Mouse (Mus musculus) heart, adult 8-10 months (tissue): ENCODE results near the gene Irgm1. TPM values are rescaled to one million over a fixed set of nuclear protein-coding genes. Genes with fewer than 3 reads are reported as not detected.
"Not testable (repeated sequence)": the region's sequence is repeated elsewhere in the genome, so short reads cannot be mapped to it uniquely, and the experiment has no call there.

Experiments
- DNase-seq: peaks from one replicate; pipeline ENCODE4 v3.0.0; 2022; ENCODE audit warnings: low spot score
- total RNA-seq, 4 experiments: library from RNA; stranded (reverse); gene quantifications; 2 replicates each; pipeline ENCODE4 v1.2.4; 2022

Gene Irgm1
- 10 to 100 TPM; 11.7 to 13.3 (median 12.1) TPM for total RNA-seq

DNA sequence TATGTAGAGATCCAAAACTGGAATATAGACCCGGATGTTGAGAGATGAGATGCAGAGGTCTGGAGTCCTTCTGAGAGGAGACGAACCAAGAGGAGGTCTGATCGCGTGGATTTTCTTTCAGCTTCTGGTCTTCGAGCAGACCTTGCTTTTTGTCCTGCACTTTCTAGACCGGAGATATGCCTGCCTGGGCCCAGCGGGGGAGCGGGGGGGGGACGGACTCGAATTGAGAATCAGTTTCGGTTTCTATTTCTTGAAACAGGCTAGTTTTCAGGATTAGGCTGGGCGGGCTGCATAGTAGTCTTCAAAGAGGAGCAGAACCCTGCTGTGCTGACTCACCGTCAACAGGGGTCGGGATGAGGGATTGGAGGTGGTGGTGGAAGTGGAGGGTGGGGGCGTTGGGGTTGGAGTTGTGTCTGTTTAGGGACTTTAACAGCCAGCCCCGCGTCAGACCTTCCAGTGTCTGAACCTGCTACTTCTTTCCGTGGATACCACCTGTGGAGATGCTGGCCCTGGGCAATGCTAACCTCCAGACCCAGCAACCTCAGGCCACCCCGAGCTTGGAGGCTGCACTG, at the start of gene Irgm1:
TSS of gene Irgm1 (minus strand) at position 483 of the 572 bp plus-strand sequence.
- peak; percentile 77 for DNase-seq

DNA sequence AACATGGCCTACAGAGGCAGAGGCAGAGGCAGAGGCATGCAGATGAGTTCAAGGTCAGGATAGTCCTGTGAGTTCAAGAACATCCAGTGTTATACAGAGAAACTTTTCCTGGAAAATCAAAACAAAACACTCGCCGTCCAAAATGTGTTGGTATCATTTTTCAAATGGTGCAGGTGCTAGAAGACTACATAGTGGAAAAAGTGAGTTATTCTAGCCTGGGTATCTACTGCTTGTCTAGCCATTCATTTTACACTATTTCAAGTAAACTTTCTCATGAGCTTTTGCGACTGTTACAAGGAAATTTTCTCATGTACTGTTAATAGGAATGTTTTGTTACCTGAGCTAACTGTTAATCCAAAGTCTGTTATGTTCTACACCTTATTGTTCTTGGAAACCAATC, 46.9 kb upstream of the Irgm1 start:
- DNase-seq = no peak

DNA sequence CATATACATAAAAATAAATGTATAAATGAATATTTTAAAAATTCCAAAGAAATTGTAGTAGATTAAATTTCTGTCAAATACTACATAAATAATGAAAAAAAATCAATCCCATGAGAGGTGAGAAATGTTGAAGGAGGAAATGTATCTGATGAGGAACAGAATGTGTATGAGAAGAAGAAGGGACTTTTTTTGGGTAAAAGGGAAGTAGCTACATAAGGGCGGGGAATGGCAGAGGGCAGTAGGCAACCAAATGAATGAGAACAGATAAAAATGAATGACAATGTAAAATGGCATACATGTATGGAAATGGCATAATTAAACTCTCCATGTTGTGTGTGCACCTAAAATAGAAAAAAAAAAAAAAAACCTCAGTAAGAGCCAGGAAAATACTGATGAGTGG, 42.1 kb upstream of the Irgm1 start:
- no peak for DNase-seq

DNA sequence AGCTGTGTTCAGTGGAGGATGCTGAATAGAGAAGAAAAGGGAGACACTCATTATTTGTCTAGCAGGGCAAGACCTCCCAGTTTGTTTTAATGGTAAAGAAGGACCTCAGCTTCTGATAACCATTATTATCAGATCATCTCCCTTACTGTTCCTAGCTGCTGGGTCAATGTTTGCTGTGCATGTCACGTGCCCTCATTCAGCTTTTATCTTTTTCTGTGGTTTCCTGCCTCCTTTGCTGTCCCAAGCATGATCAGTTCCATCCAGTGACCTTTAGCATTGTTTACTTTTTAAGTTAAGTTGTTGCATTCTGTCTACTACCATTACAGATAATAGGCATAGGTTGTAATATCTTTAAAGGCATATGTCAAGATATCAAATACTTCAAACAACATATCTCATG, 37.0 kb upstream of the Irgm1 start:
- no peak for DNase-seq

DNA sequence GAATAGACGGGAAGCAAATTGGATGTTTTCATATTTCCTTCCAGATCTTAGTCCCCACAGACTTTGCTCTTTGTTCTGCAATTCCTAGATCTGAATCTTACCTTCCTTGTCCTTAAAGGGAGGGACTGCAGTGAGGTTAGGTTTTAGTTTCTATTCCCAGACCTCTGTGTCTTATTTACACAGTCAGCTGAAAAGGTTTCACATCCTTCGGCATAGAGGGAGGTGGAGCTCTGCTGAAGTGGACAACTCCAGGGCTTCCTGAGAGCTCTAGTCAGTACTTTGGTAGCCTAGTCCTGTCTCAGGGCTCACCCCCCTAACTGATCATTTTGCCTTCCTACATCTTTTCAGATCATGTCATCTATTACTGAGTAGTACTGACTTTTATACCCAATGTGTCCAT, 30.5 kb upstream of the Irgm1 start, which contains the start of gene Gm5431:
TSS of gene Gm5431 (minus strand) at position 194 of the 400 bp plus-strand sequence.
- DNase-seq = peak; percentile 41

DNA sequence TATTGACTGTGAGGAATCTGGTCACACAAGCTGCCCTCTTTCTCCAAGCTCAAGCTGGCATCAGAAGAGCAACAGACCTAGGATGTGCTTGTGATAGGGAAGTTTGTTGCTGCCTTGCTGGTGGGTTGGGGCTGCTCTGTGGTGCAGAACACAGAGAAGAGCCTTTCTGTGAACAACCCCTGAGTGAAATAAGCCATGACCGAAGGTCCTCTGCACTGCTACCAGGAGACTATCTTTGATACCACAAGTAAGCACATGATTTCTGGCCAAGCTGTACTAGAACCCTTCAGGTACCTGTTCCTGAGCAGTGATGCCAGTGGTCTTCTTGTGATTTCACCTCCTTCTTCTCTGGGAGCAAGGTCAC, 30.1 kb upstream of the Irgm1 start:
- DNase-seq = not testable (repeated sequence)

DNA sequence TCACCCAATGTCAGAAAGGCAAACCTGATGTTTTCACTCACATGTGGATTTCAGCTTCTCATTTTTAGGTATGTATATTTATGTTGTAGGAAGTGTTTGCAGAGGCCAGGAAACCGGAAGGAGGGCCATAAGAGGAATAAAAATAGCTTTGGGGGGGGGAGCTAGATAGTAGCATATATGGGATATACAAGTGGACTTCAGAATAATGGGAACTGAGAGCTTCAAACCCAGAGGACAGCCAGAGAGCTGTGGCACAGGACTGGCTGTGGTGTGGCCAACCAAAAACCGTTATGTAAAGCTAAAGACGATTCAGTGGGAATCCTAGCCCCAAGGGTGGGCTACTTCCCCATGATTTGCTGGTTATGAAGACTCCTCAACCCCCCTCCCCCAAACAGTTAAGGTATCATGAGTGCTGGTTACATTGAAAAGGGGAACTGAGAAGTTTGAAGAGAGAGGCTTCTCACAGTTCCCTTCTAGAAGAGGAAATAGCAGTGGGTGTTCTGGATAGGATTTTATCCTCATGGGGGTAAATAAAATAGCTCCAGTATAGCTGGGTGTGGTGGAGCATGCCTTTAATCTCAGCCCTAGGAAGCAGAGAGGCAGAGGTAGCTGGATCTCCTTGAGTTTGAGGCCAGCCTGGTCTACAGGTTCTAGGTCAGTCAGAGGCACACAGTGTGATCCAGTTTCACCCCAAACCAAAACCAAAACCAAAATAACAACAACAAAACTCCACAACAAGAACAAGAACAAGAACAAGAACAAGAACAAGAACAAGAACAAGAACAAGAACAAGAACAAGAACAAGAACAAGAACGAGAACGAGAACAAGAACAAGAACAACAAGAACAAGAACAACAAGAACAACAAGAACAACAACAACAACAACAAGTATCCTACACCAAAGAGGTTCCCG, 29.4 kb upstream of the Irgm1 start:
- peak; percentile 9 for DNase-seq

DNA sequence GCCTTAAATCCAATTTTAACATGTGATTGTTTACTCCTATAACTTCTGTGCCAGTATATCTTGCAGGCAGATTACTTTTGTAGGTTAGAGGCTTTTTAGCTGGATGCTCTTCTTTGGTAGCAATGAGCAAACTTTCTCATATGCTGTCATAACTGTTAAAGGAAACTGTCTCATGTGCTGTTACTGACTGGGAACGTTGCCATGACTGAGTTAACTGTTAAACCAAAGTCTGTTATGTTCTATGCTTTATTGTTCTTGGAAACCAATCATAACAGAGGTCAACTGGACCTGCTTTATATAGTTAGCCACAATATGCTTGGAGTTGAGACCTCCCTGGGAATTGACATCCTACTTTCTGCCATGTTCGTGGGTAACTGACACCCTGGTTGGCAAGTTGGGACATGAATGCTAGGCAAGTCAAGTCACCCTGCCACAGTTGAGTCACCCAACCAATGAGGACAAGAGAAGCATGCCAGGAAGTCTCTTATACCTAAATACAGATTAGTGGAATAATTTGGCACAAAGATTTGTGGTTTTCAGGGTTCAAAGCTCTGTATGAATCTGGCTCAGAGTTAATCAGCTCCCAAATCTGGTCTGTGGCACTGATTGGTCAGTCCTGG, 27.4 kb upstream of the Irgm1 start:
- DNase-seq = no peak

DNA sequence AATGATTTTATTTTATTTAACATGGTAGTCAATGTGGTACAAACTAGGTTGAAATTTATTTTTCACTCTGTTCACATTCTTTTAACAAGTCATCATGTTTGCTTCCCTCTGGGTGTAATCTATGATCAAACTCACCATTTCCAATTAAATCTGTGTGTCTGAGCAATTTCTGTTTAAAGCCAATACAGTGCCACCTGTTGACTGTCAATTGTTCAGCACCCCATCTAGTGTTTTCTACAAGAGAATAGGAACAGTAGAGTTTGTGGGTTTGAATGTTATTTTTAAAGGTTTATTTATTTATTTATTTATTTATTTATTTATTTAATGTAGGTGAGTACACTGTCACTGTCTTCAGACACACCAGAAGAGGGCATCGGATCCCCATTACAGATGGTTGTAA, 5.2 kb upstream of the Irgm1 start:
- no peak for DNase-seq

DNA sequence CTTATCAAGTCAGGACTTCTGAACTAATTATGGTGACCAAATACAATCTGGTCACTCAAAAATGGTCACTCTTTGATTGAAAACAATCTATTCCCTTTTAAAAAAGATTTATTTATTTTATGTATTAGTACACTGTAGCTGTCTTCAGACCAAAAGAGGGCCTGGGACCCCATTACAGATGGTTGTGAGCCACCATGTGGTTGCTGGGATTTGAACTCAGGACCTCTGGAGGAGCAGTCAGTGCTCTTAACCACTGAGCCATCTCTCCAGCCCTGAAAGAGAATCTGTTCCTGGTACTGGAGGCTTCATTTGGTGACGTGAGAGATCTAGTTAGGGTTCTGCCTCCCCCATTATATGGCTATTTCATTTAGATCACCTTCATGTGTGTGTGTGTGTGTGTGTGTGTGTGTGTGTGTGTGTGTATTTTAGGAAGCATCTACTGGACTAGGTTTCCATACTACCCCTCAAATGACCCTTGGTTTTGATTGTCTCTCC, 3.9 kb upstream of the Irgm1 start:
- not testable (repeated sequence) for DNase-seq

DNA sequence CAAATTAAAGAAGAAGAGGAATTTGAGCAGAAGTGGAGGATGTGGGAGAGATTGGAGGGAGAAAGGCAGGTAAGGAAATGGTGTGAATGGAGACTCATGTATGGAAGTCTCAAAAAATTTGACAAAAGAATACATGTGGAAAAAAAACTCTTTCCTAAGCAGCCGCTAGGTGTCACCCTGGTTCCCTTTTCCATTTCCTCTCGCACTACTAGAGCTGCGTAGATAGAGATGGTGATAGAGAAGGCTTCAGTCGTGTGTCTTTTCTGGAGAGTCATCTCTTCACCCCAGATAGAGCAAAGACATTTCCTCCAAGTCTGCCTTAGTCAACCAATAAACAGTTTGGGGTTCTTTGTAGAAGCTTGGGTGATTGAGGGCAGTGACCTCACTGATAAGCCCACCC, 3.0 kb upstream of the Irgm1 start:
- no peak for DNase-seq

DNA sequence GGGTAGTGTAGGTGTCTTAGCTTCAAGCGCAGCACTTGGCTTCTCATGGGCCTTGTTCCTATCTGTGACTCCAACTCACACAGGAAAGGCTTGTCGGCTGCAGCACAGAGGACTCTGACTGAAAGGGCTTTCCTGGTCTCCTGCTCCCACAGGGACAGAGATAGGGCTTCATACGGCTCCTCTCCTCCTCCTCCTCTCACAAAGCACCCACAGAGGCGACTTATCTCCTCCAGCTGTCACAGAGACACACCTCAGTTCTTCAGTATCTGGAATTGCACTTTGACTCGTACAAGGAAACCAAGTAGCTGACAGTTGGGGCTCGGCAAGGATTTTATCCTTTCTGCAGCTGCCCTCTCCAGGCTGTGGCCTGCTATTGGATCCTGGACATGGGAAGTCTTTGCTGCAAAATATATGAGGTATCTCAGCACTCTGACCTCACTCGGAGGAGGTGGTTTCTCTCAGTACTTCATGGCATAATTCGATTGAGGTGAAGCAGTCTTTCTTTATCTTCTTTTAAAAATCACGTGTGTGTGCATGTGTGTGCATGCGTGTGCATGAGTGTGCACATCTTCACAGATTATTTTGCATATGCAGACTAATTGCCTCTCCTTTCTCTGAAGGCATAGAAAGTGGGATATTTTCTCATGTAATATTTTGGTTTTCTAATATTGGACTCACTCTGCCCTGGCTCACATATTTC, 2.3 kb upstream of the Irgm1 start:
- DNase-seq = no peak

DNA sequence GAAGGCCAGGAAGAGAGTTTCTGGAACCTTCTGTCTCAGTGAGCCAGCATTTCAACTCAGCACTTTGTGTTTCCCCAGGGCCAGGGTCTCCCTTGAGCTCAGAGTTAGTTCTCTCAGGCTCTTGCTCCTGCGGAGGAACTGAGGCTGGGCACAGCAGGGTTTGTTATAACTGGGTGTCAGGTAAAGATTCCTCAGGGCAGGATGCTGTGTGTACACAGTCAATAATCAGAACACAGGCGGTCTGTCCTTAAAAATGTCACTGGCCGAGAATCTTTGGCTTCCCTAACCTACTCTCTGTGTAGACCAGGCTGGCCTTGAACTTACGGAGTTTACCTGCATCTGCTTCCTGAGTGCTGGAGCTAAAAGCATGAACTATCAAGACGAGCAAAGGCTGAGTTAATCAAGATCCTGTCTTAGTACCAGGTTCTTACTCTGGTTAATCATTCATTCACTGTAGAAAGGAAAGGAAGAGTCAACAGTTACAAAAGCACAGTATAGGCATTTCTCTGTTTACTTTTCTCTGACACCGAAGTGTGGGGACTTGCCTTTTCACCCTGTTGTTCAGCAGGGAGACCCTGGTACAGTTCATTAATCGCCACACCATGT, 1.3 kb upstream of the Irgm1 start:
- DNase-seq = no peak

DNA sequence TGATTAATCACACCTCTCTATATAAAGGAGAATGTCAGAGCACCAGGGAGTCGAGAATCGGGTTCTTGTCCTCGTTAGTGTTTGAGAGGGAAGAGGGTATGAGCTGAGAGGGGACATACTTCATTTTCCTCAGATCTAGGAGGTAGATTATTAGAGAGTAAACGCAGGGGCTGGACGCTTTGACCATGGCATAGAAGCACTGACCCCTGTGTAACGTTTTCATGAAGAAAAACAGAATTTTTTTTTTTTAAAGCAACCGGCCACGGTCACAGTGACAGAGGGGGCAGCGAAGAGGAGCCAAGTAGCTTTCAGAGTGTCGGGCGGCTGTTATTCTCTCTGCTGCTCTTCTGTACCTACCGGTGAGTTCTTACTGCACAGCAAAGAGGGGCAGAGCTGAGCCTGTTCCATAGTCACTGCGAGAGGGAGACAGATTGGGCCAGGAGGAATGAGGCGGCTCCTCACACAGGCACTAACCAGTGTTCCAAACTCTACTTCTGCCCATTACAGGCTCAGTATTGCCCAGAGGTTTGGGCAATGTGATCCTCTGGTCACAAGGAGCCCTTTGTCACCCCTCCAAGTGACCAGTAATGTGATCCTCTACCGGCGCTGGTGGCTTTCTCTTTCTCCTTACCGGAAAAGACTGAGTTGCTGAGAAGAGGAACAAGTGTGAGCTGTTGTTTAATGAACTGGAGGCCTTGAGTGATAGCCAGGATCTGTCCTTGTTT, 496 bp upstream of the Irgm1 start:
- DNase-seq = no peak

DNA sequence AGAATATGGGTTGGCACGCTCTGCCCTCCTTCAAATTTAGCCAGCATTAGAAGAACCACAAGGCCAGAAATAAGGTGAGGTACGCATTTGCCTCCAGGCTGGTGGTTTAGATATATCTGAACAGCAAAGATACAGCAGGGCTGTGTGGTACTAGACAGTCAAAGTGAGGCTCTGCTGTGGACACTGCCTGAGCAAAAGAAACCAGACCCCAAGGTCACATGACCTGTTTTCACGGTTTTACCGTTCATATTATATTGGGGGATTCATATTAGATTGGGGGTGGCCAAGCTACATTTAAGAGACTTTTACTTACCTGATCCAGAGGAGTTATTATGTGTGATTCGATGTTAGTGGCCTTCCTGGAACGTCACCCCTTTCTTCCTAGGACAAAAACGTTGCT, 702 bp downstream of the Irgm1 start:
- no peak for DNase-seq

DNA sequence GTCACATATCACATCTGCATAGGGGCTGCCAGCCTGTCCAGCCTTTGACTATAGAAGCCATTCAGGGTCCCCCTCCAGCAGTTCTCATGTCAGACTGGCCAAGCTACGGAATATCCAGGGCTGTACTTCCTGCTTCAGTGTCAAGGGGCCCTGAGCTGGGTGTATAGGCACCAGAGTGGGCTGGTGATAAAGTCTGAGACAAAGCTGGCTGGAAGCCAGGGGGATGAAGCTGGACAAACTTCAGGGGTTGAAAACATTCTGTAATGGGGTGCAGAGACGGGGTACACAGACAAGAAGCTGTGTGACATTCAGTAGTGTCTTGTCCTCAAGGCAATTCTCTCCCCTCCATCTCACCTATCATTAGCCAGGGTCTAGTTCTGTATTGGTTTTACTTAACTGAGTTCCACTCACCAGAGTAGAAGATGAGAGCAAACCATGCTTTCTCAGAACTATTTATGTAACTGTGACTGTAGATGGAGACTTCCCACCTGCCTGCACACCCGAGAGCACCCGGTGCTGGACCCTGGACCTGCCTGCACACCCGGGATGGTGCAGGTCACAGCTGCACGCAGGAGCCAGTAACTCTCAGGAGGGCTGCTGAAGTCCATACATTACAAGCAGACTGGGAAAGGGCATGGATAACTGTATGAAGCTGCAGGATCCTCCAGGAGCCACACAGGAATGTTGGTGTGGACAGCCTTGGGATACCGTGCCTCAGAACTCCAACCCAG, 1.9 kb downstream of the Irgm1 start:
- DNase-seq = no peak

DNA sequence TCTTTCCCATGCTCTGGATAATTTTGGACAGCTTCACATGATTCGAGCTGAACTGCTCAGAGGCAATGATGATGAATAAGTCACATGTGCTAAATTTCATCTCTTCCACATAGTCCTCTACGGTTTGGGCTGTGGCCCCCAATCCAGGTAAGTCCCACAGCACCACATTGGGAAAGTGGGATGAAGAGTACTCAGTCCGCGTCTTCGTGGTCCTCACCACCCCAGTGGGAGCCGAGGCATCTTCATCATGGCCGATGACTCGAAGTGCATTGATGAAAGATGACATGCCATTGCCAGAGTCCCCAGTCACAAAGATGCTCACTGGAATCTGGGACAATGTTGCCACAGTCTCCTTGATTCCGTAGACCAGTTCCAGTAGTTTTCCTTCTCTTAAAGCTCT, 5.0 kb downstream of the Irgm1 start:
- DNase-seq = no peak

DNA sequence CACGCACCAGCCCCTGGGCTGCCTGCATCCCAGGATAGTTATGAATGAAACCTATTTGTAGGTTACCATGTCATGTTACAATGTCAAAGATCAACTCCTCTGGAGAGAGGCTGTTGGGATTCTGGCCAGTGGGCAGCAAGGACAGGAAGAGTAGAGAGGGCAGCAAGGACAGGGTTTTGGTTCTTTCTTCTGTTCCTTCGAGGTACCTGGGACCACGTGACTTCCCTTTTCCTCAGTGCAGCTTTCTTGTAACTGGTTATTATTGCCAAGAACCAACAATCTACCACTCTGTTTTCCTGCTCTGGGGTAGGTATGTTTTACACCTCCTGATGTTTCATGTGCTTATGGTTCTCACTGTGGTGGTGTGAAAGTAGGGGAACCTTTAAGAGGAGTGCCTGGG, 7.7 kb downstream of the Irgm1 start:
- DNase-seq = no peak

DNA sequence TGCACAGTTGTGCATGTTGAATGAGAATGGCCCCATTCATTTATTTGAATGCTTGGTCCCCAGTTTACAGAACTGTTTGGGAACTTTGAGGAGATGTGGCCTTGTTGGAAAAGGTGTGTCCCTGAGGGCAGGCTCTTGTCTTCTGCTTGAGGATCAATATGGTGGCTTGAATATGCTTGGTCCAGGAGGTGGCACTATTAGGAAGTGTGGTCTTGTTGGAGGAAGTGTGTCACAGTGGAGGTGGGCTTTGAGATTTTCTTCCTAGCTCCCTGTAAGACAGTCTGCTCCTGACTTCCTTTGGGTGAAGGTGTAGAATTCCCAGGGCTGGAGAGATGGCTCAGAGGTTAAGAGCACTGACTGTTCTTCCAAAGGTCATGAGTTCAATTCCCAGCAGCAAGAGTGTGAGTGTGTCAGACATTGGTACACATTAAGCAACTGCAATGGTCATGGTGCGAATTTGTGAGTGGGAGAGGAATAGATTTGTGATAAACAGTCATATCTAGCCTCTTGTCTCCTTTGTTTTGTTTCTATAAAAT, 8.6 kb downstream of the Irgm1 start:
- no peak for DNase-seq

DNA sequence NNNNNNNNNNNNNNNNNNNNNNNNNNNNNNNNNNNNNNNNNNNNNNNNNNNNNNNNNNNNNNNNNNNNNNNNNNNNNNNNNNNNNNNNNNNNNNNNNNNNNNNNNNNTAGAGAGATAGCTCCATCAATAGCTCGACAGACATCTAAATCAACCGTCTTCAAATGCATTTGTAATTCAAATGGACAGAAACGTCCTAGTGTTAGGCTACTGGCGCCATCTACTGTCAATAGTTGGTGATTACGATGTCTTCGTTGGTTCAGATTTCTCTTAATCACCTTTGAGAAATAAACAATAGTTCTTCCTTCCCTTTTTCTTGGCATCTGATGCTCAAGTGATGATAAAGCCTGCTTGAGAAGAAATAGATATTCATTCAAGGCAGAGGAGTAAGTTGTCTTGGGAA, 12.5 kb downstream of the Irgm1 start:
- DNase-seq = peak; percentile 72
